Mouse (Mus musculus) right cerebral cortex, postnatal 14 days (tissue): ENCODE measurements around the gene Pim3.

Experiments used
- DNase-seq: peaks from one replicate; pipeline ENCODE4 v3.0.0; 2022

Pim3 gene

DNA sequence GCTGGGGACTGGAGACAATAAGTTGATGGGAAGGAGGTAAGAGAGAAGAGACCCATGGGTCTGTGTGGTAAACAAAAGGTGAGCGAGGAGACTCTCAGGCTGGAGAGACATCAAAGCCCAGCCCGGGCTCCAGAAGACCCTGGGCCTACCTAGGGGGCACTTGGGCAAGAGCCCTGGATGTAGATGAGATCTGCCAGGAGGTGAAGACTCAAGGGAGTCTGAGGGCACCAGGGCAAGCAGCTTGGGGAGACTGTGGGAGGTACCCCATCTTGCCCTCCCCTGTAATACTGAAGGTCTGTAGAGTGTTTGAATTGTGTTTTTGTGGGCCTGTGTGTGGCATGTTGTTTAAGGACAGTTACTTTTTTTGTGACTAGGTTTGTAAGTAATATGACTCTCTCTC lies 3.3 kb upstream of the Pim3 start:
- no peak for DNase-seq

DNA sequence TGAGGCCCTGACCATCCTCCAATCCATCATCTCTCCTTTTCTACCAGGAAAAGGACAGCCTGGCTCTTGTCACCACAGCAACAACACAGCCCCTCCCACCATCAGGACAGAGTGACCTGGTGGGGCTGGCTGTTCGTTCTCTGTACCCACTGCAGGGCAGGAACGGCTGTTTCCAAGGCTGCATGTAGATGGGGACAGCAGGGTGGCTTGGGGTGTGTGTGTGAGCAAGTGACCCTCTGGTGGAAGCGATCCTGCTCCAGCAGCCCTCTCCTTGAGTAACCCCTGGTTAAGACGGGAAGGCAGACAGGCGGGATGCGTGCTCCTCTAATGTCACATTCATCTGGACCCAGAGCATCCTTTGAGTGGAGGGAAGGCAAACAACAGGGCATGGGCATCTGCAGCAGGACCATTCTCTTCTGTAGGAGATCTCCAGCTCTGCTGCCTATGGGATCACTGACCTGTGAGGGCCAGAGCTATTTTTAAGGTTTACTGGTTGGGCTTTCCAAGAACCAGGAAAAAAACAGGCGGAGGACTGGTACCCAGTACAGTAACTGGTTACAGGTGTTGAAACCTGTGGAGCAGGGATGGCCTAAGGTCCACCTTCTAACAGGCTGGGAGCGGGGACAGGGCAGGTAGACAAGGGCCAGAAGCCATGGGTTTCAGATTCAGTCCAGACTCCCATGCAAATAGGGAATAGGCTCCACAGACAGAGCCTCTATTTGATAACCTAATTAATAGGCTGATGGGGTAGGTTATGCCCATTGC lies 2.6 kb upstream of the Pim3 start:
- DNase-seq: no peak

DNA sequence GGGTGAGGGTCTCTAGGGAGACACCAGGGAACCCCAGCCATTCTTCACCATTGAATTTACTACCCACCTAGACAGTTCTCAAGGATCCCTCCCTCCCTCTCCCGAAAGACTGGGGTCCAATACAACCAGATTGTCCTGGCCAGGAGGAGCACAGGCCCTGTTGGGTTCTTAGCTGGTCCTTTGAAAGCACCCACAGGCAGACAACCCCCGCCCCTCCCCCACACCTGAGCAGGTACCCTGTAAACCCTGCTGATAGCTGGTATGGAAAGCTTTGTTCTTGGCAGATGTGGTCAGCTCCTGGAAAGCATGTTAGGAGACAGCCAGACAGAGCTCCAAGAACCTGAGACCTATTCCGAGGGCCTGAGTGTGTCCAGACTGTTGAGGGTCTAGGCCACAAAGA lies 1.2 kb upstream of the Pim3 start:
- no peak for DNase-seq

DNA sequence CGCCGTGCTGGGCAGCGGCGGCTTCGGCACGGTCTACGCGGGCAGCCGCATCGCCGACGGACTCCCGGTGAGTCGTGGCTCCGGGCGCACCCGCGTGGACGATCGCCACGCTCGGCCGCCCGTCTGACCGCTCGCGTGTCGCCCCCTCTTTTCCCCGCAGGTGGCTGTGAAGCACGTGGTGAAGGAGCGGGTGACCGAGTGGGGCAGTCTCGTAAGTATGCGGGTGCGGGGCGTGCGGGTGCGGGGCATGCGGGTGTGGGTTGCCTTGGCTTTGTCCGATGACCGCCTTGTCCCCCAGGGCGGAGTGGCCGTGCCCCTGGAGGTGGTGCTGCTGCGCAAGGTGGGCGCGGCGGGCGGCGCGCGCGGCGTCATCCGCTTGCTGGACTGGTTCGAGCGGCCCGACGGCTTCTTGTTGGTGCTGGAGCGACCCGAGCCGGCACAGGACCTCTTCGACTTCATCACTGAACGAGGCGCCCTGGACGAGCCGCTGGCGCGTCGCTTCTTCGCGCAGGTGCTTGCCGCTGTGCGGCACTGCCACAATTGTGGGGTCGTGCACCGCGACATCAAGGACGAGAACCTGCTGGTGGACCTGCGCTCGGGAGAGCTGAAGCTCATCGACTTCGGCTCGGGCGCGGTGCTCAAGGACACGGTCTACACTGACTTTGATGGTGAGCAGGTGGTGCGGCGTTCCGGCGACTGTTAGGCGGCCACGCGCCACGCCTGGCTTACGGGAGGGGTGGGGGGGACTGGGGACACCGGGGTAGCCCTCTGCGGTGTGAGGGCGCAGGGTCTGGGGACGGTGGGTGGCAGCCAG lies 1.1 kb downstream of the Pim3 start:
- DNase-seq: peak; percentile 62

DNA sequence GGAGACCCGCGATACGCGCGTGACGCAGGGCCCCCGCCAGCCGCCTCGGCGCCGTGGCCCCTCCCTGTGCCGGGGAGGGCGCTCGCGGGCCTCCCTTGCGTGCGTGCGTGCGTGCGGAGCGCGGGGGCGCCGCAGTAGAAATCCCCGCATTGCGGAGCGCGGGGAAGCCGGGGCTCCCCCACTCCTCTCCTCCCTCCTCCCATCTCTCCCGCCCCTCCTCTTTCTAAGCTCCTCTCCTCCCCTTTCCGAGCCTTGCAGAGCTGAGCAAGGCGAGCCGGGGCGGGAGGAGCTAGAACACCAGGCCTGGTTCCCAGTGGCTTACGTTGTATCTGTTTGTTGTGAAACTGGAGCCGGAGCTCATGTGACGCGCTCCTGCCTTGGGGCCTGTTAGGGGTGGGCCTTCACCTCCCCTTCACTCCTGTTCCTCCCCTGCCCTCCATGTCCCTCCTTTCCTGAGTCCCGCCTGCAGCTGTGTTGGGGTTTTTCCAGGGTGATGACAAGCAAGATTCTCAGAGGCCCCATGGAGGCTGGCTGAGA lies 1.8 kb downstream of the Pim3 start:
- peak; percentile 79 for DNase-seq

DNA sequence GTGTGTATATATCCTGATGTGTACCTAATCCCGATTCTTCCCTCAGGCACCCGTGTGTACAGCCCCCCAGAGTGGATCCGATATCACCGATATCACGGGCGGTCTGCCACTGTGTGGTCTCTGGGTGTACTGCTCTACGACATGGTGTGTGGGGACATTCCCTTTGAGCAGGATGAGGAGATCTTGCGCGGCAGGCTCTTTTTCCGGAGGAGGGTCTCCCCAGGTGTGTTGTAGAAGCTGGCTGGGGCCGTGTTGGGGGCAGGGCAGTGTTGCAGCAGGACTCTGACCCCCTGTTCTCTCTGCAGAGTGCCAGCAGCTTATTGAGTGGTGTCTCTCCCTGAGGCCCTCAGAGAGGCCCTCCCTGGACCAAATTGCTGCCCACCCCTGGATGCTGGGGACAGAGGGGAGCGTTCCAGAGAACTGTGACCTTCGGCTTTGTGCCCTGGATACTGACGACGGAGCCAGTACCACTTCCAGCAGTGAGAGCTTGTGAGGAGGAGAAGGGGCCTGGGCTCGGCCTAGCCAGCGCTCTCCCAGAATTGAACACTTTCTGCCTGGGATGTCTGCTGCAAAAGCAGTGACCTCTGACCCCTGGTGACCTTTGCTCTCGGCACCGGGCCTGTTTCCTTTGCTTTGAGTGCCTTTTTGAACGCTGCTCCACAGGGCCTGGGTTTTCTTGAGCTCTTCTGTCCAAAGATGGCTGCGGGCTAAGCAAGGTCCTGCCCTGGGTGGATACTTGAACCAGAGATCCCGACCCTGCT lies 2.5 kb downstream of the Pim3 start:
- no peak for DNase-seq

DNA sequence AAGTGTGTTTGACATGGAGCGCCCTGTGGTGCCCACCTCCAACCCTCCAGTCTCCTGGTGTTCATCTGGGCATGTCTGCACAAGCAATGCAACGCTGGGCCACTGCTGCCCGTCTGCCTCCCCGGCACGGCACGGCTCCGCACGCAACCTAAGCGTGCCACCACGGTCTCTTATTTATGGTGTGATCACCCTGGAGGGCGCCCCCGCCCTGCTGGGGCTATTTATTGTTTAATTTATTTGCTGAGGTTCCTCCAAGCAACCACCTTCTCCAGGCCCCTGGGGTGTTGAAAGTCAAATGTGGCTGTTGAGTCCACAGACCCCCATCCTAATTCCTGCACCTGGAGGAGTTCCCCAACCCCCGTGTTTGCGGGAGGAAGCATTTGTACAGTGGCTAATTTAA lies 3.1 kb downstream of the Pim3 start:
- DNase-seq: no peak

DNA sequence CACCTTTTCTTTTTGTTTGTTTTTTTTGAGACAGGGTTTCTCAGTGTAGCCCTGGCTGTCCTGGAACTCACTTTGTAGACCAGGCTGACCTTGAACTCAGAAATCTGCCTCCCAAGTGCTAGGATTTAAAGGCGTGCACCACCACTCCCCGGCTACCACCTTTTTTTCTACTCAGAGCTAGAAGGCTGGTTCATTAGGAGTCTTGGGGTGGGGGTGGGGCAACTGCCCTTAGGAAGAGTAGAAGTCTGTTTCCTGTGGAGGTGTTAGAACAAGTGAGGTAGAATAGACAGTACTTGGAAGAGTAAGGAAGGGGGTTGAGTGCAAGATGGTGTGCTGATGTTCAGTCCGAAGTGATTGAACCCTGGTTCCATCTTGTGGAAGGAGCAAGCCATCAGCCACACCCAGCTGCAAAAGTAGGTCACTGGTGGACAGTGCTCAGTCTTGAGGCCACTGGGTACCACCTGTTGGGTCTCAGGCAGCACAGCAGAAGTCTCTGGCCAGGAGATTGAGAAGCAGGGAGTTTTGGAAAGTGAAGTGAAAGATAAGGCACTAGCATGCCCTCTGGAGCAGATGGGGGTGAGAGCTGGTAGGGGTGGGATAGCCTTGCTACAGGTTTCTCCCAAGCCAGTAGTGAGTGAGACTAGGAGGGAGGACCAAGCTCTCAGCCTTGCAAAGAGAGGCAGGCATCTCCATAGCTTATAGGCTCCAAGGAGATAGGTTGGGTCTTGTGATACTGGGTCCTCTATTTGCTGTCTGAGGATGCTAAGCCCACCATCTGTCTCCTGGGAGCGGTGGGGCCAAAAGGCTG lies 4.1 kb downstream of the Pim3 start:
- DNase-seq: no peak

DNA sequence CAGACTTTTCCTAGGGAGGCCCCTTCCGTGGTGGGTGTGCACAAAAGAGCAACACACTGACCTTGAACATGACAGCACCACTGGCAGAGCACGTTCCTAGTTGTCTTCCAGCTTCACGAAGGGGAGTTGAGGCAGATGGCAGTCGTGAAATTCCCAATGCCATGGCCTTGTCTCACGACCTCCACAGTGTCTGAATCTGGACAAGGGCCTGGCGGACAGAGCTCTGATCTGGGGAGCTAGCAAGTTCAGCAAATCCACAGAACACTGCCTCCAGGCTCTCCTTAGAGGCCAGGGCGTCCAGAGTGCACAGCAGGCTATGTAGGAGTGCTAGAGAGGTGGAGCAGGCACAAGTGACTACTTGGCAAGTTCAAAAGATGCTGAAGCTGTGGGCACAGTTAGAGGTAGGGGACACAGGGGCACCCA lies 5.0 kb downstream of the Pim3 start:
- no peak for DNase-seq

DNA sequence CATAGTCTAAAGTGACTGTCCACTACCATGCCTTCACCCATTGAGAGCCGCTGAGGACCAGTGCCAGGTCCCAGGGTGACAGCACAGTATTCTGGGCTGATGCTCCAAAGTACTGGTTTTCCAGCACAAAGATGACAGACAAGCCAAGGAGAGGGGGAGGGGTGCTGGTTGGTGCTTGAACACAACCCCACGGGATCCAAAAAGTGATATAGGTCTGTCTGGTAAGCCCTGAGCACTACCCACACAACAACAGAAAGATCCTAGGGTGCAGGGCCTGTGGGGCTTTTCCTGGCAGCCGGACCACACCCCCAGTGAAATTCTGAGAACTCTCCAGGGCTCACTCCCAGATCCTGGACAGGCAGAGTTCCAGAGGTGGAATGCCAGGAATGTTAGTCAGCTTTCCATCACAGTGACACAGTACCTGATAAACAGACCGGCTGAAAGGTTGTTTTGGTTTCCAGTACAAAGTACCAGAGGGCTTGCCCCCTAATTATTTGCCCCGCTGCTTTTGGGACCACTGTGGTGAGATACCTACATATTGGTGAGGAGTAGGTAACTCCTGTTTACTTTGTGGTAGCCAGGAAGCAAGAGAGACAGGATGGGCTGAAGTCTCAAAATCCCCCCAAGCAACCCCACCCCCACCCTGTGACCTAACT lies 5.5 kb downstream of the Pim3 start:
- no peak for DNase-seq

DNA sequence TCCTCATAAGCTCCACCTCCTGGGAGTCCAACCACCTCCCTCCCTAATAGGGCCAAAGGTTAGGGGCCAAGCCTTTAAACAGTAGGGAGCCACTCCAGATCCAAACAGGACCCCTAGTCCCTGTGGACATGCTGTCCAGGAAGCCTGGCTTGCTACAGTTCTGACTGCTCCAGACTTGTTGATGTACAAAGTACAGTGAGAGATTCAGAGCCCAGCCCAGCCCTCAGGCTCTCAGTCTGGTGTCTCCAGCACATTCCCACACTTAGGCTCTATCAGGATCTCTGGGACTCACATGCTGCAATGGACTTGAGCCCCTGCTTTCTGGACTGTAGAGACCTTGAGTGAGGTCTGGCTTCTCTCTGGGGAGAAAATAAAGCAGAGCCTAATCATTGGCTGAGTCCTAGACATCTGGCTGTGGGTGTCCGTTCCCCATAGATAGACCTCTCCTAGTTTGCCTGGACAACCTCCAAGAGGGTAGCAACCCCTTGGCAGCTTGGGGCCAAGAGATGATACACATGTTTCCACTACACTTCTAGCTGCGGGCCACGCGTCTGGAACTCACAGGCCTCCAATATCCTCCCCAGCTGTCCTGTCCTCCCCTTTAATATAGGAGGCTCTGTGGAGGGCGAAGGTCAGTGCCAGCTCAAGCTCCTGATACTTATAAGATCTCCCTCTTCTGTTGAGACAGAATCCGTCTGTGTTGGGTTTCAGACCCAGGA lies 6.2 kb downstream of the Pim3 start:
- no peak for DNase-seq

DNA sequence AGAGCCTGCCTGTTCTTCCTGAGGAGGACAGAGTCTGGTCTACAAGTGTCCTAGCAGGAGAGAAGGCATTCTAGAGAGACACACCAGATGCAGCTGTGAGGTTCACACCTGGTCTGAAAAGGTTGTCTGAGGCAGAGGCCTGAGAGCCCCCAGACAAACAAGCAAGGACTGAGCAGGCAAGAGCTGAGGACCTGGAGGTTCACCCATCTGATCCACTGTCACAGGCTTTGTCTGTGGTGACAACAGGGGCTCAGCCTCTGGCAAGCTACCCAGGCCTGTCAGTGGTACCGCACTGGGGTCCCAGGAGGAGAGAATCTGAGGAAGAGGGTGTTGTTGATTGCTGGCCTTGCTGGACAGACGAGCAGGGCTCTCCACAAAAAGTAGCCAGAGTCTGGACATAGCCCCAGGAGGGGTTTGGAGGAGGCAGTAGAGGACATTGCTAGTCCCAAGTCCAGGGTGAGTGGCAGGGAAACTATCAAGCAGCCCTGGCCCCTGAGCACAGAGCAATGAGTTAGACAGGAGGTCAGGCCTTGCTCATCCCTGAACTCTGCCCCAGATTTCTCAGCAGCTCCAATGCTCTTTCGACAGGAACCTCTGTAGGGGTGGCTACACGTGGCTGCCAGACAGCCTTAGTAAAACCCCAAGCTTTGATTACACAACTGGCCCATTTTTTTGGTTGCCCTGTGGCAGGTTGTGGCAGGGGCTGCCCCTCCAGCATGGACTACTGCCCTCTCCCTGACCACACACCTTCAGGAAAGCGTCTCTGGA lies 8.6 kb downstream of the Pim3 start:
- DNase-seq: no peak

DNA sequence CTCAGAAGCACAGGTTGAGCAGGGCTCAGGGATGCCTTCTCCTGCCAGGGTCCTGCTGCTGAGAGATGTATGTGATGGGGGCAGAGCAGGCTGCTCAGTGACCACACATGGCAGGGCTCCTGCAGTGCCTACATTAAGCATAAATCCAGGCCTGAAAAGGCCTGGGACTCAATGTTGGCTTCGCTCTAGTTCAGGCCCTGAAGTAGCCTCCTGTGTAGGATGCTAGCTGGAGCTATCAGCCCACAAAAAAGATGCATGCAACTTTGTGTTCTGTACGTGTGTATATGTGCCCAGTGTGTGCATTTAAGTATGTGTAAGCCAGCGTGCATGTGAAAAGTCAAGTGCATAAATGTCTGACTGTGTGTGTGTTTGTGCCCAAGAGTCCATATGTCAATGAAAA lies 12.1 kb downstream of the Pim3 start:
- DNase-seq: no peak

DNA sequence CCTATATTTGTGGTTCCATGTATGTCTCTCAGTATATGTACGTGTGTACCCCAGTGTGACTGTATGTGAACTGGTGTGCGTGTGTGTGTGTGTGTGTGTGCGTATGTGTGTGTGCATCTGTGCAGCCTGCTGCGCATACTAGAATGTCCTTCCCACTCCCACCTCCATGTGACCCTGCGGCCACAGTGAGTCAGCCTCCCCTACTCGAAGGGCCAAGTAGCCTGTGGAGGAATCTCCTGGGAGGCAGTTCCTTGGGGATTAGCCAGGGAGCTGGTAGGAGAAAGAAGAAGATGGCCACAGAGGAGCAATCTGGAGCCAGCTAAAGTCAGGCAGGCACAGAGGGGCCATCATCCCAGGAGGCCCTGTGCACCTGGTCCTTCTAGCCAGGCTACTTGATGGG lies 12.5 kb downstream of the Pim3 start:
- no peak for DNase-seq

DNA sequence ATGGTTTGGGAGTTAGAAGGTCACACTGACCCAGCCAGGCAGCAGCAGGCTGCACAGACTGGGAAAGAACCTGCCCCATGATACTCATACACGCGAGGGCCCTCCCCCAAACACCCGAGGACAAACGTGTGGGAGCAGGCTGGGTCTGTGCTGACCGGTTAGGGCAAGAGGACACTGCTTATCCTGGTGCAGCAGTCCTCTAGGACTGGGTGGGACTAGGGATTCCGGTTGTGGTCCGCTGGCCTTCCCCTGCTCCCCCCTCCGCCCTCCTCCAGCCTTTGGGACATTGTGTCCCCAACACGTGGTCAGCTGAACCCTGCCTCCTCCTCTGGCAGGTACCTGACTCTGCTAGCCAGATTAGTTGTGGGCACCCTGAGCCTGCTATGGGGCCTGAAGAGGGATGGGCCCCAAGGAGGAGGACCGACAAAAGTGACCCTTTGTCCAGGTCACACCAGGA lies 13.7 kb downstream of the Pim3 start:
- DNase-seq: no peak

DNA sequence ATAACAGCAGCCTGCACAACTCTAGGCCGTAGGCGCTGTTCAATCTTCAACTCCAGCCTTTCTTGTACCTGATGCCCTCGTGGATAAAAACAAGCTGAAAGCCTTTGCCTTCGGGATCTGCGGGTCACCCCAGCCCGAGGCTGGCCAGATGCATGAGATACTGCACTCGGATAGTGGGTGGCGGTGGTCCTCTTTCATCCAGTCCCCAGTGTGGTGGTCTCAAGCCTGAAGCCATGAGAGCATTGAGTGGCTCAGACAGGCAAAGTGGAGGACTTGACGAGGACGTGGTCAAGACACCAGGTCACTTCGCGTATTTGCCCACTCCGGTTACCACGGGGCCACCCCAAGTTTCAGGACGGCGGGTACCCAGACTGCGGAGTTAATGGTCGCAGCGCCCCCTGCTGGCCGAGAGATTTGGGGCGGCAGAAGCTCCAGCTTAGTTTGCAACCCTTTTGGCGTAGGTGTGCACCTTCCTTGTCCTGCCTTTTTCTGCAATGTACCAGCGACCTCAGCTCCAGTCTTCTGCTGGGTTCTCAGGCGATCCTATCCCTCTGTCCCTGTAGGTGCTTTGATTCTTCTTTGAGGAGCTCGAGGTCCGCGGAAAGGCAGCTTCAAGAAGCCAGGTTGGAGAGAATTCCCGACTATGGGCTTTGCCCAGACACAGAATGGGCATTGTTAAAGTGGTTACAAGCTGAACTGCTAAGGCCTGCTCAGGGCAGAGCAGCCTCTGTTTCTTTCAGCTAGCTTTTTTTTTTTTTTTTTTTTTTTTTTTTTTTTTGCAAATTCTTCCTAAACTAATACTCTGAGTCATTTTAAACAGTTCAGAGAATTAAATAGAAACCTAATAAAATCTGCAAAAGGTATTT lies 14.4 kb downstream of the Pim3 start:
- peak; percentile 87 for DNase-seq

DNA sequence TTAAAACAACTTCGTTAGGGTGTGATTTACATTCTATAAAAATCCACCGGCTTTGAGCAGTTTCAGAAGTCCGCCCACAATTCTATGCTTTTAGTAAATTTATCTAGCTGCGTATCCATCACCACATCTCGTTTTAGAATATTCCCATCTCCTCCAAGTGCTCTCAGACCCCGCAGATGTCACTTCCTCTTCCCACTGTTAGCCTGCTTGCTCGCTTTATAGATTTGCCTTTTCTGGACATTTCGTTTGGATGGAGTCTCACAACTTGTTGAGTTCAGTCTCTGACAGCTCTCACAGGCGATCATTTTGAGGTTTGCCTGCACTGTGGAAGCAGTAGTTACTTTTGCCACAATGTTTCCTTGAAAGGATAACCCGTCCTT lies 15.0 kb downstream of the Pim3 start:
- DNase-seq: no peak

DNA sequence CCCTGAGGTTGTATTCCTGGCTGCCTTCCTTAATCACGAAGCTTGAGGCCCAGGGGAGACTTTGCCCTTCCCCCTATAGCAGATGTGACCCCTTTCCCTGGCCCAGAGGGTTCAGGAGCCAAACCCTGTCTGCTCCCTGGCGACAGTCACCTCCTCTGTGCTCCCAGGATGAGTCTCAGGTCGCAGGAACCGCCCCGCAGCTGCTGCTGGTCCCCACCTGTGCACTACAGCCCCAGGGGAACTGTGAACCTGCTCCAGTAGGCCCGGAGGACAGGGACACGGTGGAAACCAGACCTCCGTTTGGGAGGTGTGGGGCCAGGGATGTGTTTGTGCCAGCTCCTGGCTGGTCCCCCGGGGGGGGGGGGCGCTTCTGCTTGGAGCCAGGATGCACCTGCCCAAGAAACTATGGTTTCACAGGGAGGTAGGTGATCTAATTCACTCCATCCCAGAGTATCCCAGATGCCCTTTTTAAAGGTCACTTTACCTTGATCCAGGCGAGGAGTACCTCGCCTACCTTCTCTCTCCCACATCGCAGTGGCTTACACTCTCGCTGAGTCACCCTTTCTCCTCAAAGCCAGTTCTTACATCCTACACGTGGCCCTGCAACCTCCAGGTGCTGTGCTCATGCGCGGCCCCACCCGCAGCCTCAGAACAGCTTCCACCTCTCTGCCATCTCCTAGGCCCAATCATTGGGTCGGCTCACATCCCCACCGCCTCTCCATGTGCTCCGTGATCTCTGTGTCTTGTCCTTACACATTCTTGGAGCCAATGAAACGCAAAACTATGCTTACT lies 19.5 kb downstream of the Pim3 start:
- no peak for DNase-seq

DNA sequence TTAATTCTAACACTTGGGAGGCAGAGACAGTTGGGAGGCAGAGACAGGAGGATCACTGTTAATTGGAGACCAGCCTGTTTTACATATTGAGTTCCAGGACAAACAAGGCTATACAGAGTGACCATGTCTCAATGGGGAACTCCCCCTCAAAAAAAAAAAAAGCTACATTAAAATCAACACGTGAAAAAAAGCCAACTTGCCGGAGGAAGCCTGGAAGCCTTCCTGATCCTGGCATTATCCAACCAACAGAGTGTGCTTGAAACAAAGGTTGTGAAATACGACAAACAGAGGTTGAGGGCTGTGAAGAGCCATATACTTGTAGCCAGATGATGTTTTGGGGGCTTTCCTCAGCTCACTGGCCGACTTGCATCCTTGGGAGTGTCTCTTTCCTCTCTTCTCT lies 20.9 kb downstream of the Pim3 start:
- no peak for DNase-seq
